Mouse (Mus musculus): ENCODE results near the gene Clec12a. TPM values are rescaled to one million over a fixed set of nuclear protein-coding genes. Genes with fewer than 3 reads are reported as not detected.

The Clec12a gene
- 1.6 TPM for polyA plus RNA-seq (2014; fragmentation: Illumina TruSeq; extraction: RNeasy Lipid Tissue Mini Kit (QIAGEN cat#74804); ENCODE audit: low replicate concordance)

DNA sequence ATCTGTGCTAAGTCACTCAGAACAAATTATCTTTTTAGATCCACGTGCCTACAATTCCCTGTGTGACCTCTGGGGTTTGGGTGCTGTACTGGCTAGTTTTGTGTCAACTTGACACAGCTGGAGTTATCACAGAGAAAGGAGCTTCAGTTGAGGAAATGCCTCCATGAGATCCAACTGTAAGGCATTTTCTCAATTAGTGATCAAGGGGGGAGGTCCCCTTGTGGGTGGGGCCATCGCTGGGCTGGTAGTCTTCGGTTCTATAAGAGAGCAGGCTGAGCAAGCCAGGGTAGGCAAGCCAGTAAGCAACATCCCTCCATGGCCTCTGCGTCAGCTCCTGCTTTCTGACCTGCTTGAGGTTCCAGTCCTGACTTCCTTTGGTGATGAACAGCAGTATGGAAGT lies at the start of gene Clec12a:
TSS of gene Clec12a (plus strand) at position 301 of the 400 bp plus-strand sequence.

DNA sequence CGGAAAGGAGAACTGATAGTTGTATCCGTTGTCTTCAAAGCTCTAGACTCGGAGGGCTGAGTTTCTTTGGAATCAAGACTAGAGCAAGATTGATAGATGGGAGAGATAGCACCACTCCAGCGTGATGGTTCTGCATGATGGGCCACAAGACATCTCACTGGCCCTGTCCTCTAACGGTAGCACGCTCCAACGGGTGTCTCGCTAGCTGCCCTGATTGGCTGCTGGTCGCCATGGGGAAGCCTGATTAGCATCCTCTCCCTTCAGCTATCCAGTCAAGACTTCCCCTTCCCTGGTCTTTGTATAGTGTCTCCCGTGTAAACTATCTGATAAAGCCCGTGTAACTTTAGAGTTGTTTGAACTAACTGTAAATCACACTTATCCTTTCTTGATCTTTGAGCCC lies 10.9 kb upstream of the Clec12a start, which contains the start of gene 4922502D21Rik:
TSS of gene 4922502D21Rik (minus strand) at position 187 of the 400 bp plus-strand sequence.

DNA sequence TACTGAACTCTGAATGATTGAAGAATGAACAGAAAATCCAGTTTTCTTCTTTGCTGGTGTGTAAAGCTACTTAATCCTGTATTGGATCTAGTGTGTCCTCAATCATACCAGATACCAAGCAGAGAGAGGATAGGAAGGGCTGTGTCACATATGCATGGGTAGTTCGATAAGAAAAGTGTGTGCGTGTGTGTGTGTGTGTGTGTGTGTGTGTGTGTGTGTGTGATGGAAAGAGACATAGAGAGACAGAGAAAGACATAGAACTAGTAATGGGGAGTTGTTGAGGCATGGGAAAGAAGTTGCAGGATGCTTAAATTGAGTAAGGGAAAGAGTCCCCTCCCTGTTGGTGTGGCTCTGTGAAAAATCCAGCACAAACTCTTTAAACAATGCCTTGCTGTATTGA lies 43.3 kb downstream of the Clec12a start, which contains the start of gene Clec12b:
TSS of gene Clec12b (minus strand) at position 101 of the 400 bp plus-strand sequence.

DNA sequence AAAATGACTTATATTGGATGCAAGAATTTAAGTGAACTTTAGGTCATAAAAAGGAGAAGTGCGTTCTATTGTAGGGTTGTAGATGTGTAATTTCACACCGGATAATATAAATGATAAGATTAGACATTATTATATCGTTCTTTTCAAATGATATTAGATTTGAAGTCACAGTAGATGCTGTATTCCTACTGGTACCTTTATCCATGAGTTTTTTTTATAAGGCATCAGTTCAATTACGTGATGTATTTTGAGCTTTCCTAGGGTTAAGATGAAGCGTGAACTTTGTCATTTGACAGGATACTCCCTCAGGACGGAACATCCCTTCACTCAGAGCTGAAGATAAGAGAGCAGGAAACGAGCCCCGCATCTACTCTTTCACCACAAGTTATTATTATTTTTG lies 54.5 kb downstream of the Clec12a start, which contains the start of gene Clec1b:
TSS of gene Clec1b (plus strand) at position 301 of the 400 bp plus-strand sequence.

DNA sequence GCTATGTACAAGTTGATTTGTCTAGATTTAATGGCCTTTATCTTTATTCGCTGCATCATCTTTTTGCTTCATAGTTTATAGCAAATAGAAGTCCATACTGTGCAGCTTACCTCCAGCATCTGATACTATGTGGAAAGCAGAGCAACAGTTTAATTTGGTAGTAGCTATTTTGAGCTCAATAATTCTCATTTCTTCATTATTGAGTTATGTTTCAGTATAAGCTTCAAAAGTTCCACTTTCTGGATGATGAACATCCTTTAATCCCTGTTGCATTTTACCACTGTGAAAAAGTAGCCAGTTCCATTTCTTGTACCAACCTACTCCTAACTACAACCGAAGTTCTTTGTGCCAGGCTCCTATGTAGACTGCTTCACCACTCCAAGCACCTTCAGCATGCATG lies 66.1 kb downstream of the Clec12a start, which contains the start of gene Clec9a:
TSS of gene Clec9a (plus strand) at position 301 of the 400 bp plus-strand sequence.

Other genes starting within 250 kb of the Clec12a start
- 1,076 TPM for gene Clec2e, start 241.8 kb upstream of the Clec12a start, polyA plus RNA-seq (2014; fragmentation: Illumina TruSeq; extraction: RNeasy Lipid Tissue Mini Kit (QIAGEN cat#74804); ENCODE audit: low replicate concordance)
- 496 TPM for gene Clec2d, start 162.1 kb upstream of the Clec12a start, polyA plus RNA-seq (2014; fragmentation: Illumina TruSeq; extraction: RNeasy Lipid Tissue Mini Kit (QIAGEN cat#74804); ENCODE audit: low replicate concordance)
- gene Cd69, start 67.3 kb upstream of the Clec12a start, polyA plus RNA-seq (2014; fragmentation: Illumina TruSeq; extraction: RNeasy Lipid Tissue Mini Kit (QIAGEN cat#74804); ENCODE audit: low replicate concordance) = 5.6 TPM
- gene 4922502D21Rik, start 10.9 kb upstream of the Clec12a start, polyA plus RNA-seq (2014; fragmentation: Illumina TruSeq; extraction: RNeasy Lipid Tissue Mini Kit (QIAGEN cat#74804); ENCODE audit: low replicate concordance) = not detected
- not detected for gene Clec12b, start 43.2 kb downstream of the Clec12a start, polyA plus RNA-seq (2014; fragmentation: Illumina TruSeq; extraction: RNeasy Lipid Tissue Mini Kit (QIAGEN cat#74804); ENCODE audit: low replicate concordance)
- 10.4 TPM for gene Clec1b, start 54.6 kb downstream of the Clec12a start, polyA plus RNA-seq (2014; fragmentation: Illumina TruSeq; extraction: RNeasy Lipid Tissue Mini Kit (QIAGEN cat#74804); ENCODE audit: low replicate concordance)
- gene Clec9a, start 66.2 kb downstream of the Clec12a start, polyA plus RNA-seq (2014; fragmentation: Illumina TruSeq; extraction: RNeasy Lipid Tissue Mini Kit (QIAGEN cat#74804); ENCODE audit: low replicate concordance) = 6.2 TPM
- gene Clec1a, start 109.3 kb downstream of the Clec12a start, polyA plus RNA-seq (2014; fragmentation: Illumina TruSeq; extraction: RNeasy Lipid Tissue Mini Kit (QIAGEN cat#74804); ENCODE audit: low replicate concordance) = 2.8 TPM
- not detected for gene Olr1, start 164.5 kb downstream of the Clec12a start, polyA plus RNA-seq (2014; fragmentation: Illumina TruSeq; extraction: RNeasy Lipid Tissue Mini Kit (QIAGEN cat#74804); ENCODE audit: low replicate concordance)
- not detected for gene Tmem52b, start 169.9 kb downstream of the Clec12a start, polyA plus RNA-seq (2014; fragmentation: Illumina TruSeq; extraction: RNeasy Lipid Tissue Mini Kit (QIAGEN cat#74804); ENCODE audit: low replicate concordance)
- 3.5 TPM for gene Gabarapl1, start 190.5 kb downstream of the Clec12a start, polyA plus RNA-seq (2014; fragmentation: Illumina TruSeq; extraction: RNeasy Lipid Tissue Mini Kit (QIAGEN cat#74804); ENCODE audit: low replicate concordance)
- 1.4 TPM for gene Klre1, start 235.2 kb downstream of the Clec12a start, polyA plus RNA-seq (2014; fragmentation: Illumina TruSeq; extraction: RNeasy Lipid Tissue Mini Kit (QIAGEN cat#74804); ENCODE audit: low replicate concordance)
- gene Klrd1, start 249.1 kb downstream of the Clec12a start, polyA plus RNA-seq (2014; fragmentation: Illumina TruSeq; extraction: RNeasy Lipid Tissue Mini Kit (QIAGEN cat#74804); ENCODE audit: low replicate concordance) = 48.6 TPM